Mouse (Mus musculus): Measurements from ENCODE around the gene Col9a1. TPM values are rescaled to one million over a fixed set of nuclear protein-coding genes. Genes with fewer than 3 reads are reported as not detected.

Col9a1 gene
- total RNA-seq, 2 experiments from 2014 or later = not detected

DNA sequence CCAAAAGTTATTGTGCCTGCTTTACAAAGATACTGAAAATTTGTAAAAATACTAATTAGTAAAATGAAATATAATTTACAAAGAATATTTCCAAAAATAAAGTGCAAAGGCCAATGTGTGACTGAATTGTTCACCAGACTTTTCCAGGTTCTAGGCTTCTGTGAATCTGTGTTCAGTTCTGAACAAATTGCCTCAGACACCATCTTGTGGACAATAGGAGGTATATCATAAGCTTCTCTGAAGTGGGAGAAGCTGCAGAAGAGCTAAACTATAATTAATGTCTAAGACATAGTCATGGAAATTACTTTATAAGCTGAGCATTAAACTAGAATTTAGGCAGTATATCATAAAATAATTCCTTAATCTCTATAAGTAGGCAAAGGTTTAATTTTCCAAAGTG lies 83.8 kb downstream of the Col9a1 start:
- ATAC-seq (replicated peaks; ENCODE audit: low FRiP score, low TSS enrichment, poor library complexity, severe bottlenecking) = no peak

DNA sequence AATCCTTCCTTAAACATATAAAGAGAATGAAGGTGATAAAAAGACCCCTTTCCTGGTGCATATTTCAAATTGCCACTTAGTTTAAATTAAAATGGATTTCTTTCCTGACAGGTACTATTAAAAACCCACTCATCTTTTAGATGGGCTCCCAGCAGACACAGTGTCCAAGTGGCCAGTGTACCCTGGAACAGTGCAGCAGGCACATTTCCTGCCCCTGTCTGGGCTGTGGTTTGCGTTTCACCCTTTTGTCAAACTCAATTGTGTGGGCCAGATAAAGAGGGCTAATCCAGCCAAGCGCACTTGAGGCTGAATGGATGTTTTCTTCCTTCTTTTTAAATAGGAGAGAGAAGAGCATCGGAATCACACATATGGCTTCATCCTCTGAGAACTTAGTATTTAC lies 89.6 kb downstream of the Col9a1 start:
- ATAC-seq (replicated peaks; ENCODE audit: low FRiP score, low TSS enrichment, poor library complexity, severe bottlenecking) = no peak

DNA sequence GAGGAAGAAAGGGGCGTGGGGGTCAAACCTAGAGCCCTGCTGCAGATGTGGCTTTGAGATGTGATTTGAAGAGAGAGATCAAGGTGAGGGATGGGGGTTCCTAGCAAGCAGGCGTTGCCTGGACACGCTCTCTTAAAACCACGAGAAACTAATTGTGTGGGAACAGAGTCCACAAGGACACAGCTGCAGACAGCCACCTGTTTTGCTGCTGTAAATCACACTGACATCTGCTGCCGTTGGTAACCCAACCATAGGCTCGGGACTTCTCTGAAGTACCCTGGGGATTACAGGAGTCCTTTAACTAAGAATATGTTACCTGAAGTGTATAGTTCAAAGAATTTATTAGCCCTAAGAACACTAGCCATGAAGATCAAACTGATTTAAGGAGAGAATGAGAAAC lies 109.0 kb downstream of the Col9a1 start:
- ATAC-seq (replicated peaks; ENCODE audit: low FRiP score, low TSS enrichment, poor library complexity, severe bottlenecking) = no peak

DNA sequence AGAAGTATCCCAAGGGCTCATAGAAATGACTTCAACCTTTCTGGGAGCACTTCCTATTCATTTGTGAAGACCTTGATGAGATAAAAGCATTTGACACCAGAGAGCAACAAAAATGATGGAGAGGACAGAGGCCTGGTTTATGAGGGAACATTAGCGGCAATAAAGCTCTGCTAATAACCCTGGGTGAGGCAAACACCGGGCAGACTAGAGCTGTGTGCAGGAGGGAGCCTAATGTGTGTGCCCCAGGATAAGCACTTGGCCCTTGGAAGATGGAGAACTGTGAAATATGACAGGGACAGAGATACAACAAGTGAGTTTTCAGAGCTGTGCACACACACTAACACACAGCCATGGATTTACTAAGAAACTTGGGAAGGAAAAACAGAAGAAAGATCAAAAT lies 115.1 kb downstream of the Col9a1 start:
- ATAC-seq (replicated peaks; ENCODE audit: low FRiP score, low TSS enrichment, poor library complexity, severe bottlenecking) = no peak

DNA sequence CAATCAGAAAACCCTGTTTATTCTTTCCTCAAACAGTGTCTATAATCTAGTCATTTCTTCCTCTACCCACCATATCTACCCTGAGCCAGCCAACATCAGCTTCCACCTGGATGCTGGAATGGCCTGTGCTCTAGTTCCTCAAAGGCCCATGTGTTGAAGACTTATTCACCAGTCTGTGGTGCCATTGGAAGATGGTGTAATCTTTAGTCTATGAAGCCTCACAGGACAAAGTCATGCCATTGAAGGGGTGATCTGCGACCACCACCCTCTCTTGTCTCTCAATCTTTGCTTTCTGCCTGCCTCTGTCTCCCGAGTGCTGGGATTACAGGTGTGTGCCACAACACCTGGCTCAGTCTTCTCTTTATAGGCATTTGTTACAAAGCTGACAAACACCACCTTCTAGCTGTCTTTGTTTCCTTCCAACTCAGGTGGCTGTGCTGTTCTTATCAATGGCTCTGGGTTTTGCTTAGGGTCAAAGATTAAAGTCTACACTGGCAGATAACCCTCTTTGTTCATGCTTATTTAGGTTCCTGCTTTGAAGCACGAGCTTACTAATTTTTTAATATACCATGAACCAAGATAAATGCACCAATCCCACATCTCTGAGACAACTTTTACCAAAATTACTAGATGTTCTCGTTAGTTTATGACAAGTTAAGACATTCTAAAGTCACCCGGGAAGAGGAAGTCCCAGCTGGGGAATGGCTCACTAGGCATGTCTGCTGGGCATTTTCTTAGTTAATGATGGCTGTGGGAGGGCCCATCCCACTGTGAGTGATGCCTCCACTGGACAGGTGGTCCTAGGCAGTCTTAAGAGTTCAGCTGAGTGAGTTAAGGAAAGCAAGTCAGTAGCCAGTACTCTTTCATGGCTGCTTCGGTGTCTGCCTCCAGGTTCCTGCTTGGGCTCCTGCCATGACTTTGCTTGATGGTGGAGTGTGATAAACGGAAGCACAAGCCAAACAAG lies 117.9 kb downstream of the Col9a1 start:
- ATAC-seq (replicated peaks; ENCODE audit: low FRiP score, low TSS enrichment, poor library complexity, severe bottlenecking) = no peak

DNA sequence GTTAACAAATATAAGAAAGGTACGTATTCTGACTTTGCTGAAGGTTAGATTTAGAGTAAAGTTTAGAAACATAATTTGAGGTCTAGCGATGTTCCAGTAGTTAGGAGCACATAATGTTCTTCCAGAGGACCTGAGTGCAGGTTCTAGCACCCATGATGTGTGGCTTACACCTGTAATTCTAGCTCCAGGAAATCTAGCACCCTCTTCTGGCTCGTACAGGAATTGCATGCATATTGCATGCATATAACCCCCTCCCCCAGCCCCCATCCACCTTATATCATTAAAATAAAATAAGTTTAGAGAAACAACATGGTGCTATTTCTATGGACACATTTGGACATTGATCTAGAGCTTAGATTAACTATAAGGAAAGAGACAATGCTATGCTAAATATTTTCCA lies 123.3 kb downstream of the Col9a1 start:
- no peak for ATAC-seq (replicated peaks; ENCODE audit: low FRiP score, low TSS enrichment, poor library complexity, severe bottlenecking)

Other genes starting within 250 kb of the Col9a1 start
- 31.9 and 43.0 TPM in 2 replicates for gene Sdhaf4, start 172.0 kb upstream of the Col9a1 start, total RNA-seq (2014; fragmentation: Nextera tagmentation)
- gene Sdhaf4, start 172.0 kb upstream of the Col9a1 start, total RNA-seq (2017) = 19.0 and 26.1 TPM in 2 replicates
- gene Fam135a, start 77.3 kb upstream of the Col9a1 start, total RNA-seq (2014; fragmentation: Nextera tagmentation) = not detected in 2 replicates
- not detected in 2 replicates for gene Fam135a, start 77.3 kb upstream of the Col9a1 start, total RNA-seq (2017)

Data from megakaryocyte-erythroid progenitor cell, adult 5-6 weeks (primary cell).